Mouse (Mus musculus): ENCODE results near the gene Ate1.
A peak's percentile ranks its signal among the peaks of the same experiment; 100 is the strongest.
"Not testable (repeated sequence)": the region's sequence is repeated elsewhere in the genome, so short reads cannot be mapped to it uniquely, and the experiment has no call there.

Ate1 gene

DNA sequence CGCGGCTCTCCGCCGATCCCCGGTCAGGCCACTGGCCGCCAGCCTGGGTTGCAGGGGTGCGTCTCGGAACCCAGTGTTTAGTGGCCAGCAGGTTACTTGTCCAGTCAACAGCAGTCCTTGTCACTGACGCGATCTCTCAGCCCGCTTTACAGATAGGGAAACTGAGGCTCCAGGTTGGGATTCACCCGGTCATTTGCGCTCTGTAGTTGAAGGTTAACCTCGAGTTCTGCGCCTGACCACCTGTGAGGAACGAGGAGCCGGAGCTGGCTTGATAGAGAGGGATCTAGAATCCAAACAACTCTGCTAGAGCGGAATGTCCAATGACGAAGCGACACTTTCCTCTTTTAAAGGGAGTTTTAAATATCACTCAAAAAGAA, at the start of gene Ate1:
Gene Ate1 (minus strand): TSS at position 321 of the 377 bp plus-strand sequence.
- DNase-seq (ENCODE audit: low spot score): no peak

GRCm38 (mm10) chr7:130568783-130569436, 48.7 kb upstream of the Ate1 start:
- no peak for DNase-seq (ENCODE audit: low spot score)

DNA sequence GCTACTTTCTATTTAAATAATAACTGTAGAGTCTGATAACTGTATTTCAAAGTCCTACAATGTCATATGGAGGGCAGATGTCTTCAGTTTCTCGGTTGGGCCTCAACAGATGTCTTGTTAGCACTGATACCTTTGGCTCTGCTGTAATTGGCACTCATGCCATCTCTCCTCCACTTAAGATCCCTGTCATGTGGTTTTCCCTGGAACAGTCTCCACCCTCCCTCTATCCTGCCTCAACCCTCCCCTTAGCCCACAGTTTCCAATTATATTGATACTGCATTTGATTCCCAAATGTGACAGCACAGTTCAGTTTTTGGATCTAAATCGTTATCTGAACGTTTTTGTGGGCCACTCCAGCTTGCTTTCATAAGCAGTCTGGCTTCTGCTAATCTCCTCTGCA, 44.4 kb upstream of the Ate1 start:
- no peak for DNase-seq (ENCODE audit: low spot score)

DNA sequence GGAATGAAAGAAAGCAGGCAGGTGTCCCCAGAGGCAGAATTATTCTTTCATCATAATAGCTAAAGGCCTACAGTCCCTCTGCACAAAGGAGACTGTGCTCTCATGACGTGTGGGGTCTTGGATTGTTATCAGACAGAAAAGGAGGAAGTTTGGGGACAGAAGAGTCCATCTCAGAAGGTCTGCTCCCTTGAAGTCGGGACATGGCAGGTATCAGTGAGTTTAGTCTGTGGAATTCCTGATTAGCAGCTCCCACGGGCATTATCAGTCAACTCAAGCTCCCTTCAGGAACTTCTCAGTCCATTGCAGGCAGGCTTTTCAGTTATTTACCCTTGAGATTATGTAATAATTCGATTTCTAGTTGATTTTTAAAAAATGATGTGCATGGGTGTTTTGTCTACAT, 43.7 kb upstream of the Ate1 start:
- no peak for DNase-seq (ENCODE audit: low spot score)

DNA sequence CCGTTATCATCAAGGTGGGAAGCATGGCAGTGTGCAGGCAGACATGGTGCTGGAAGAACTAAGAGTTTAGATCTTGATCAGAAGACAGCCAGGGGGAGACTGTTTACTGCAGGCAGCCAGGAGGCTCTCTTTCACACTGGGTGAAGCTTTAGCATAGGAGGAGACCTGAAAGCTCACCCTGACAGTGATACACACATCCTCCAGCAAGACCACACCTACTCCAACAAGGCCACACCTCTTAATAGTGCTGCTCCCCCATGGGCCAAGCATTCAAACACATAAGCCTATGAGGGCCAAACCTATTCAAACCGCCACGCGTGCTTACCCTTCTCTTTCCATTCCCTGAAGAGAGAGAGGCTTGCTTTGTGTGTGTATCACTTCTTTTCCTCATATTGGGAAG, 43.1 kb upstream of the Ate1 start:
- no peak for DNase-seq (ENCODE audit: low spot score)

DNA sequence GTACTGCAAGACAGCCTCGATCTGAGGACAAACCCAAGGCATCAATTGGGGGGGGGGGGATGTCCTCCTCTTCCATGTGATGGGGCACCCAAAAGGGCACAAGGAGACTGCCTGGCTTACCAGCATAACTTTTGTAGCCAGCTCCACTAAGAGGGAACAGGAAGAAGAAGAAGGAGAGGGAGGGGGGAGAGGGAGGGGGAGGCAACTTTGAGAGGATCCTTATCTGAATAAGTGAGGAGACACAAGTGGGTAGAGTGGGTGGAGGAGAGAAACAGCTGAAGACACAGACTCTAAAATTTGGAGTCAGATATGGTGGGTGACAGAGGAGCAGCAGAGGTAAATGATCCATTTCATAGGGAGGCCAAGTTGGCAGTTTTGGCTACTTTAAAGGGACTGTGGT, 40.8 kb upstream of the Ate1 start:
- DNase-seq (ENCODE audit: low spot score): no peak

DNA sequence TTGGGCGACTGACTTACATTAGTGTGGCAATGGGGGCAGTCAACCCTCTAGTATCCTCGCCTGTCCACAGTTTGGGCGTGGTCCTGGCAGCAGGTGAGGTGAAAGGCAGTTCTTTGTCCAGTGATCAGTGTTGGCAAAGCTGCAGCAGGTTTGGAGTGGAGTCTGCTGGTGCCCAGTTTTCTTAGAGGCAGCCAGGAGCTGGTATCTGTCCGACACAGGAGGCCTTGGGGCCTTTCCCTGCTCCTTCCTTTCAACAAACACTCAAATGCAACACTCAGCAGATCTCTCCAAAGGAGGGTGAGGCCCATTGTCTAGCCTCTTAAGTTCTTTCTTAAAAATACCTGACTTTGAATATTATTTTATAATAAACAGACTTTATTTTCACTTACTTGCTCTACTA, 38.4 kb upstream of the Ate1 start:
- no peak for DNase-seq (ENCODE audit: low spot score)

- DNase-seq (ENCODE audit: low spot score): no peak
Measured at GRCm38 (mm10) chr7:130555597-130555996, 35.4 kb upstream of the Ate1 start.

DNA sequence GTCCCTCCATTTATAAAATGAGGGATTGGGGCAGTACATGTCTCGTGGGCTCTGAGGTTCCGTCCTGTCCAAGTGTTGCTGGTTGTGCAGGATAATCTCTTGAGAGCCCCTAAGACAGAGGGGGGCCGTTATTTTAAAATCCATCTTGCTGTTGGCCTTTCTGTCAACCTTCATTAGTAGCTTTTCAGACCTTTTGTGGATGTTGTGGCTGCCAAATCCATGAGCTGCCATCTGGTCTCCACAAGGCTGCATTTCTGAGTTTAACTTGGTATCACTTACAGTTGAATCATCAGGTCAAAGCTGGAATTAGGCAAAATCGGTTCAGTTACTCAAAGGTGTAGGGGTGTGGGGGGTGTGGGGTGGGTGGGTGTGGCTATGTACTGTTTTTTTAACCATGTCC, 33.2 kb upstream of the Ate1 start:
- no peak for DNase-seq (ENCODE audit: low spot score)

- DNase-seq (ENCODE audit: low spot score): no peak
Measured at GRCm38 (mm10) chr7:130552780-130553179, 32.6 kb upstream of the Ate1 start.

DNA sequence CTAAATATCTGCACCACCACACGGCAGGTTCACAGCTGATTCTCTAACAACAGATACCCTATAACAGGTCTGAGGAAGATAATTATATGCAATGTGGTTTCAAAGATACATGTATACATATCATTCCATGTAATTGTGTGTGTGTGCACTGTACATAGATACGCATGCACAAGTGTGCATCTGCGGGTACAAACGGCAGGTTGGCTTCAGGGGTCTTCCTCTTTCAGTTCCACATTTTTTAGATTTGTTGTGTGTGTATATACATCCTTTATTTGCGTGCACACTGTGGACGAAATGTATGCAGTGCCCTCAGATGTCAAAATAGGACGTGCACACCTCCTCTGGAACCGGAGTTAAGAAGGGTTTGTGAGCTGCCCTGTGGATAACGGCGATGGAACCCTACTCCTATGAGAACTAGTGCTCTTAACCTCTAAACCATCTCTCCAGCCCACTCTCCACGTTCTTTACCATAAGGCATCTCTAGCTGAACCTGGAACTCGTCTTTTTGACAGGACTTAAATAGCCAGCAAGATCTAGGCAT, 27.5 kb upstream of the Ate1 start:
- no peak for DNase-seq (ENCODE audit: low spot score)

- DNase-seq (ENCODE audit: low spot score): peak; percentile 78
Measured at GRCm38 (mm10) chr7:130546791-130547484, 26.8 kb upstream of the Ate1 start.

DNA sequence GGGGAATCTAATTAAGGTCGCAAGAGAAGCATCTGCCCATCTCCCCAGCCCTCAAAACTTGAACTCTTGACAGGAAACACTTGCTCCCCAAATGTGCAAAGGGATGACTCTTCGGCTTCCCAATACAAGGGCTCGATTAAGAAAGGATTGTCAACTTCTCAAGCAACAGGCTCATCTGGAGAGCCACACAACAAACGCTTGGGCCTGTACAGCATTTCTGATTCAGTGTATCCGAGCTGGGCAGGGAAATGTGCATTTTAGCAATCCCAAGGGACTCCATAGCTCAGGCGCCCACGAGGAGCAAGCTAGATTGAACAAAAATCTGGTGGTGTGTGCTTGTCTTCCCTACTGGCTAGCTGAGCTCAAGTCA, 26.2 kb upstream of the Ate1 start:
- no peak for DNase-seq (ENCODE audit: low spot score)

DNA sequence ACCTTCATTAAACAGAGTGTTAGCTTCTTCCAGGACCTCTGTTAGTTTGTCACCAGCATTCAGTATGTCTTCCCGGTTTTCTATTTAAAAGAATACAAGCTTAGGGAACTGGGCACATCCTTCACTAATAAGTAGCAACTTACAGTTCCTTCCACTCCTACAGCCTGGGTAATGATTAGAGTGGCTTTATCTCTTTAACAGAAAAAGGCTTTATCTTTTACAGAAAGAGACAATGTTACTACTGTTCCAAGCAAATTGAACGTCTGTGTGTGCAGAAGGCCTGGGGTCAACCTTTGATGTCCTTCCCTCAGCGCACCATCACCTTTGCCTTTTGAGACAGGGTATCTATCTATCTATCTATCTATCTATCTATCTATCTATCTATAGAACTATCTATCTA, 25.7 kb upstream of the Ate1 start:
- no peak for DNase-seq (ENCODE audit: low spot score)

DNA sequence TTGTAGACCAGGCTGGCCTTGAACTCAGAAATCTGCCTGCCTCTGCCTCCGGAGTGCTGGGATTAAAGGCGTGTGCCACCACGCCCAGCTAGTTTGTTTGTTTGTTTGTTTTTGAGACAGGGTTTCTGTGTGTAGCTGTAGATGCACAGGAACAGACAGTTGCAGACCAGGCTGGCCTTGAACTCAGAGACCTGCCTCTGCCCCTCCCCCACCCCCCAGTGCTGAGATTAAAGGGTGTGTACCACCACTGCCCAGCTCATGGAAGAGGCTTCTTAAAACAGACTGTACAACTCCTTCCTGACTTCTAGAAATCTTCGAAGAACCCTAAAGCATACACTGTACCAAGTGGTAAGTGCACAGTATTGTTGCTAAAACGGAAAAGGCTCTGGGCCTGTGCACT, 25.2 kb upstream of the Ate1 start:
- no peak for DNase-seq (ENCODE audit: low spot score)

GRCm38 (mm10) chr7:130543181-130543580, 23.0 kb upstream of the Ate1 start:
- no peak for DNase-seq (ENCODE audit: low spot score)

GRCm38 (mm10) chr7:130540176-130540575, 20.0 kb upstream of the Ate1 start:
- no peak for DNase-seq (ENCODE audit: low spot score)

DNA sequence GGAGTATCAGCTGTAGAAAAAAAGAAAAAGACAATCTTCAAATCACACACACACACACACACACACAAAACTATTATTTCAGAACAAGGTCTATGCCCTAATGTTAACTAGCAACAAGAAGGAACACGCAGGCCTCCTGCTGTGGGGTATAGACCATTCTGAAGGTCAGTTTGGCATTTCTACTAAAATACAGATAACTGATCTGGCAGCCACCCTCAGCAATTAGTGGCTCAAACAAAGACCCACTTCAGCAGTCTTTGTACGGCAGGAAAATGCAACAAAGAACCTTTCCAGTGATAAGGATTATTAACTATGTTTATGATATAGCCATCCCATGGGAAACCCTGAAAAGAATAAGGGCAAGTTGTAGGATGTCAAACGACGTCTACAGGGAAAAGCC, 16.9 kb upstream of the Ate1 start:
- no peak for DNase-seq (ENCODE audit: low spot score)

GRCm38 (mm10) chr7:130535174-130535573, 15.0 kb upstream of the Ate1 start:
- no peak for DNase-seq (ENCODE audit: low spot score)

GRCm38 (mm10) chr7:130533316-130534260, 13.4 kb upstream of the Ate1 start:
- DNase-seq (ENCODE audit: low spot score): peak; percentile 53

GRCm38 (mm10) chr7:130531138-130531537, 11.0 kb upstream of the Ate1 start:
- not testable (repeated sequence) for DNase-seq (ENCODE audit: low spot score)

GRCm38 (mm10) chr7:130527306-130527705, 7.1 kb upstream of the Ate1 start:
- DNase-seq (ENCODE audit: low spot score): no peak

- DNase-seq (ENCODE audit: low spot score): no peak
Measured at GRCm38 (mm10) chr7:130523451-130523850, 3.3 kb upstream of the Ate1 start.

All from left cerebral cortex, adult 11 months (tissue).